Mouse (Mus musculus): ENCODE data around the gene Stat2.
A peak's percentile ranks its signal among the peaks of the same experiment; 100 is the strongest.
"Not testable (repeated sequence)": the region's sequence is repeated elsewhere in the genome, so short reads cannot be mapped to it uniquely, and the experiment has no call there.

Stat2 gene

GRCm38 (mm10) chr10:128258953-128259352, 11.4 kb upstream of the Stat2 start:
- DNase-seq (ENCODE audit: low spot score): no peak

- no peak for DNase-seq (ENCODE audit: low spot score)
These were observed 10.4 kb upstream of the Stat2 start for GRCm38 (mm10) chr10:128259946-128260345.

- not testable (repeated sequence) for DNase-seq (ENCODE audit: low spot score)
These were observed 10.0 kb upstream of the Stat2 start for GRCm38 (mm10) chr10:128260376-128260775.

GRCm38 (mm10) chr10:128262300-128262699, 8.1 kb upstream of the Stat2 start:
- no peak for DNase-seq (ENCODE audit: low spot score)

- DNase-seq (ENCODE audit: low spot score): no peak
These were observed 6.7 kb upstream of the Stat2 start for GRCm38 (mm10) chr10:128263393-128264310.

- DNase-seq (ENCODE audit: low spot score): no peak
These were observed 2.0 kb upstream of the Stat2 start, which contains the start of gene Apof for GRCm38 (mm10) chr10:128268371-128268770. TSS of gene Apof (plus strand) at chr10:128268671.

- DNase-seq (ENCODE audit: low spot score): no peak
These were observed 1.0 kb upstream of the Stat2 start for GRCm38 (mm10) chr10:128269206-128269910.

GRCm38 (mm10) chr10:128270866-128271265, 507 bp downstream of the Stat2 start:
- DNase-seq (ENCODE audit: low spot score): no peak

GRCm38 (mm10) chr10:128271883-128272282, 1.5 kb downstream of the Stat2 start:
- no peak for DNase-seq (ENCODE audit: low spot score)

GRCm38 (mm10) chr10:128272819-128273439, 2.6 kb downstream of the Stat2 start:
- not testable (repeated sequence) for DNase-seq (ENCODE audit: low spot score)

GRCm38 (mm10) chr10:128275374-128275773, 5.0 kb downstream of the Stat2 start:
- DNase-seq (ENCODE audit: low spot score): not testable (repeated sequence)

- DNase-seq (ENCODE audit: low spot score): no peak
These were observed 7.8 kb downstream of the Stat2 start for GRCm38 (mm10) chr10:128278158-128278557.

- DNase-seq (ENCODE audit: low spot score): no peak
These were observed 10.6 kb downstream of the Stat2 start for GRCm38 (mm10) chr10:128280943-128281342.

GRCm38 (mm10) chr10:128281682-128282081, 11.3 kb downstream of the Stat2 start:
- DNase-seq (ENCODE audit: low spot score): no peak

- DNase-seq (ENCODE audit: low spot score): no peak
These were observed 12.6 kb downstream of the Stat2 start for GRCm38 (mm10) chr10:128282886-128283450.

- peak; percentile 88 for DNase-seq (ENCODE audit: low spot score)
These were observed 13.5 kb downstream of the Stat2 start for GRCm38 (mm10) chr10:128283604-128284579.

GRCm38 (mm10) chr10:128290594-128290993, 20.2 kb downstream of the Stat2 start:
- not testable (repeated sequence) for DNase-seq (ENCODE audit: low spot score)

GRCm38 (mm10) chr10:128296370-128297090, 26.2 kb downstream of the Stat2 start:
- no peak for DNase-seq (ENCODE audit: low spot score)

GRCm38 (mm10) chr10:128297221-128297620, 26.9 kb downstream of the Stat2 start:
- DNase-seq (ENCODE audit: low spot score): no peak

- no peak for DNase-seq (ENCODE audit: low spot score)
These were observed 27.3 kb downstream of the Stat2 start for GRCm38 (mm10) chr10:128297622-128298021.

Measured in embryo, embryonic 10.5 days (tissue).